Mouse (Mus musculus) spleen, postnatal 0 days (tissue): ENCODE data around the gene Obp2b. TPM values are rescaled to one million over a fixed set of nuclear protein-coding genes. Genes with fewer than 3 reads are reported as not detected.

Source experiments
- polyA plus RNA-seq: library from polyadenylated mRNA; unstranded; fragments of >200 nt; fragmentation: Nextera tagmentation; extraction: Ambion mirVana; gene quantifications from 2 replicates; pipeline ENCODE4 v1.2.1, GENCODE M21; 2015

Obp2b gene
- polyA plus RNA-seq = not detected in 2 replicates

DNA sequence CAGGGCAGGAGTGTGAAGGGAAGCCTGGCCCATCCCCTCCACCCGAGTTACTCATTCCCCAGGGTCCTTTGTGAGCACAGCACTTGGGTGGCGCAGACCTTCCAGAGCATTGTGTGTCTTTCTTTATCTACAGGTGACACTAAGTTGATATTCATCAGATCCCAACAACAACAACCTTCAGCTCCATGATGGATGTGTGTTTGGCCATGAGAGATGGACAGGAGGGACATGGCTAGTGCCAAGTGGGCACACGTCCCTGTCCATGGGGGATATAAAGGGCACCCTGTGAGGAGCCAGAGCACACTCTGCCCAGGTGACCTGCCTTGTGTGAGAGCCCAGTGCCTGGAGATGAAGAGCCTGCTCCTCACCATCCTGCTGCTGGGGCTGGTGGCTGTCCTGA lies at the start of gene Obp2b:
Obp2b (plus strand) TSS at position 301 of the 400 bp plus-strand sequence.

DNA sequence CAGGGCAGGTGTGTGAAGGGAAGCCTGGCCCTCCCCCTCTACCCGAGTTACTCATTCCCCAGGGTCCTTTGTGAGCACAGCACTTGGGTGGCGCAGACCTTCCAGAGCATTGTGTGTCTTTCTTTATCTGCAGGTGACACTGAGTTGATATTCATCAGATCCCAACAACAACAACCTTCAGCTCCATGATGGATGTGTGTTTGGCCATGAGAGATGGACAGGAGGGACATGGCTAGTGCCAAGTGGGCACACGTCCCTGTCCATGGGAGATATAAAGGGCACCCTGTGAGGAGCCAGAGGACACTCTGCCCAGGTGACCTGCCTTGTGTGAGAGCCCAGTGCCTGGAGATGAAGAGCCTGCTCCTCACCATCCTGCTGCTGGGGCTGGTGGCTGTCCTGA lies 37.1 kb upstream of the Obp2b start, which contains the start of gene Obp2a:
Obp2a (plus strand) TSS at position 301 of the 400 bp plus-strand sequence.

DNA sequence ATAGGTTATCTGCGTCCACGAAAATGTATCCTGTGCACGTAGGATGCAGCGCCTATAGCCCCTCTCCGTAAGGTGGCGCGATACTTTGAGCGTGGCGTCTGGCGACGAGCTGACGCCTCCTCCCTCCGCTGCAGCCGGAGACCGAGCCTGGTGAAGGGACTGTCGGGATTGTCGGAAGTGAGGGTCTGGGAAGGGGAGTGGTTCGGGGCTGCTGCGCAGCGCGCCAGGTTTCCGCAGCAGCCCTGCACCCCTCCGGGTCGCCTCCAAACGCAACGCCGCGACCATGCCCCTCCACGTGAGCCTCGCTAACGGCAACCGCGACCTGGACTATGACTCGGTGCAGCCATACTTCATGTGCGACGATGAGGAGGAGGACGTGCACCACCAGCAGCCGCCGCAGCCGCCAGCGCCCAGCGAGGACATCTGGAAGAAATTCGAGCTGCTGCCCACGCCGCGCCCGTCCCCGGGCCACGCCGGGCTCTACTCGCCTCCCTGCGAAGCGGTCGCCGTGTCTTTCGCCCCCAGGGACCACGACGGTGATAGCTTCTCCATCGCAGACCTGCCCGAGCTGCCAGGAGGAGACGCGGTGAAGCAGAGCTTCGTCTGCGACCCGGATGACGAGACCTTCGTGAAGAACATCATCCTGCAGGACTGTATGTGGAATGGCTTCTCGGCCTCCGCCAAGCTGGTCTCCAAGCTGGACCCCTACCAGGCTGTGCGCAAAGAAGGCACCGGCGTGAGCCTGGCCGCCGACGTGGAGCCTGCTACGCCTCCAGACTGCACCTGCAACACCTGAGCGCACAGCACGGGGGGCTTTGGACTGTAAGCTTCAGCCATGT lies 29.9 kb upstream of the Obp2b start, which contains the start of gene Bmyc:
Bmyc (plus strand) TSS at position 97 of the 839 bp plus-strand sequence.

DNA sequence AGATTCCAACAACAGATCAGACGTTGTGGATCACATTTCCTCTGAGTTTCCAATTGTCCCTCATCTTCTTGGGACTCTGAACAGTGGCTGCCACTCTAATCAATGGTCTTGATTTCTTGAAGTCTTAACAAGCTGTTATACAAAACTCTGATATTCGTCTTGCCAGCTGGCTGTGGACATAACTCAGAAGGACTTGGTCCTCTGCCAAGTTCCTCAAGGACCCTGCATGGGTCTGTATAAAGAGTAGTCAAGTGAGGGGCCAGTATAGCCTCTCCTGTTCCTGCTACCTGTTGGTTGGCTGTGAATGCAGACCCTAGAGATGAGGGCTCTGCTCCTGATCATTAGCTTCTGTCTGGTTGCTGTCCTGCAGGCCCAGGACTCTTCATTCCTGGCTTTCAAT lies 28.5 kb downstream of the Obp2b start, which contains the start of gene Lcn3:
Lcn3 (plus strand) TSS at position 301 of the 400 bp plus-strand sequence.

DNA sequence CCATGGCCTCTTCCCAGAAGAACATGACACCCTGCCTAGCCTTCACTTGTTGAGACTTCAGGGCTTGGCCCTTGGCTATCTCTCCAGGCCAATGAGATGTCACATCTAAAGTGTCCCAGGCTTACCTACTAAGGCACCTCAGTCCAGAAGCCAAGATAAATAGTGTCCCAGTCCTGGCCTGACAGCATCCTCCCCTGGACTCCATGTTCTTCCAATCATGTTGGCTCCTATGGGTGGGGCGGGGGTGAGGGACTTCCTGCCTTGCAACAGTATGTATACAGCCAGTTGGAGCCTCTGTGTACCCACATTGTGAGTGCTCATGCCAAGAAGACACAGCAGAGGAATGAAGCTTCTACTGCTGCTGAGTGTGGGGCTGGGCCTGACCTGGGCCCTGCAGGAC lies 39.9 kb downstream of the Obp2b start, which contains the start of gene Lcn11:
Lcn11 (plus strand) TSS at position 301 of the 400 bp plus-strand sequence.

DNA sequence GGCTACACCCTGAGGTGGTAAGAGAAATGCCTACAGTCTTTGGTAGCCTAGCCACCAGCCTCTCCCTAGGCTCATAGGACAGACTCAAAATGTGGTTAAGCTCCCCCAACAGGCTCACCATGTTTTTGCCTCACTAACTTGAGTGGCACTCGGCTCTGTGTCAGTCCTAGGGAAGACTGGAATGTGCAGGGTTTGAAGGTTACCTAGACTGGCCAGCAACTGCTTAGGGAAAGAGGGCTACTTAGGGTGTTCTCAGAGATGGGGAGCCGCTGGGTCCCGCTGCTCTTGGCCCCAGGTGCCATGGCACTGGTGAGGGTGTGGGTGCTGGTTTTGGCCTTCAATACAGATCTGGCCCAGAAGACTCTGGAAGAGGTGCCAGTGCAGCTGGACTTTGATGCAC lies 45.1 kb downstream of the Obp2b start, which contains the start of gene Gm13539:
Gm13539 (plus strand) TSS at position 301 of the 400 bp plus-strand sequence.

Other genes starting within 250 kb of the Obp2b start
- gene Lcn12, start 243.1 kb upstream of the Obp2b start, polyA plus RNA-seq = not detected in 2 replicates
- 30.8 and 34.7 TPM in 2 replicates for gene Fbxw5, start 236.3 kb upstream of the Obp2b start, polyA plus RNA-seq
- gene C8g, start 235.3 kb upstream of the Obp2b start, polyA plus RNA-seq = 2.9 and 3.8 TPM in 2 replicates
- gene Traf2, start 190.1 kb upstream of the Obp2b start, polyA plus RNA-seq = 19.0 and 19.7 TPM in 2 replicates
- gene Edf1, start 179.2 kb upstream of the Obp2b start, polyA plus RNA-seq = 166 and 189 TPM in 2 replicates
- 0.29 and 0.80 TPM in 2 replicates for gene Mamdc4, start 162.2 kb upstream of the Obp2b start, polyA plus RNA-seq
- gene Phpt1, start 161.8 kb upstream of the Obp2b start, polyA plus RNA-seq = 52.5 and 57.5 TPM in 2 replicates
- 0.02 and 0.45 TPM in 2 replicates for gene Ajm1, start 155.3 kb upstream of the Obp2b start, polyA plus RNA-seq
- 31.4 and 36.5 TPM in 2 replicates for gene Rabl6, start 128.5 kb upstream of the Obp2b start, polyA plus RNA-seq
- gene Ccdc183, start 119.3 kb upstream of the Obp2b start, polyA plus RNA-seq = 0.13 and 0.16 TPM in 2 replicates
- 10.7 and 15.0 TPM in 2 replicates for gene Tmem141, start 115.0 kb upstream of the Obp2b start, polyA plus RNA-seq
- 24.5 and 35.1 TPM in 2 replicates for gene Fcna, start 109.0 kb upstream of the Obp2b start, polyA plus RNA-seq
- gene Lcn8, start 83.9 kb upstream of the Obp2b start, polyA plus RNA-seq = not detected in 2 replicates
- not detected in 2 replicates for gene Lcn5, start 79.1 kb upstream of the Obp2b start, polyA plus RNA-seq
- gene Lcn6, start 60.2 kb upstream of the Obp2b start, polyA plus RNA-seq = not detected in 2 replicates
- not detected in 2 replicates for gene Lcn10, start 54.3 kb upstream of the Obp2b start, polyA plus RNA-seq
- gene Obp2a, start 37.0 kb upstream of the Obp2b start, polyA plus RNA-seq = not detected in 2 replicates
- gene Bmyc, start 30.3 kb upstream of the Obp2b start, polyA plus RNA-seq = 18.2 and 23.9 TPM in 2 replicates
- not detected in 2 replicates for gene Lcn3, start 28.6 kb downstream of the Obp2b start, polyA plus RNA-seq
- not detected in 2 replicates for gene Lcn11, start 40.0 kb downstream of the Obp2b start, polyA plus RNA-seq
- not detected in 2 replicates for gene Gm13539, start 45.2 kb downstream of the Obp2b start, polyA plus RNA-seq
- not detected in 2 replicates for gene Glt6d1, start 78.8 kb downstream of the Obp2b start, polyA plus RNA-seq
- gene Lcn9, start 86.1 kb downstream of the Obp2b start, polyA plus RNA-seq = not detected in 2 replicates
- 0.12 TPM in 1 of 2 replicates, not detected in the other for gene Sohlh1, start 110.2 kb downstream of the Obp2b start, polyA plus RNA-seq
- 0.05 and 0.16 TPM in 2 replicates for gene Kcnt1, start 126.7 kb downstream of the Obp2b start, polyA plus RNA-seq
- gene Camsap1, start 246.3 kb downstream of the Obp2b start, polyA plus RNA-seq = 5.4 and 5.5 TPM in 2 replicates